Mouse (Mus musculus) heart, embryonic 13.5 days (tissue): ENCODE measurements around the gene Ypel4. TPM values are rescaled to one million over a fixed set of nuclear protein-coding genes. Genes with fewer than 3 reads are reported as not detected.
"Not testable (repeated sequence)": the region's sequence is repeated elsewhere in the genome, so short reads cannot be mapped to it uniquely, and the experiment has no call there.

Experiments
- ATAC-seq: fragments of 200-750 bp; cut with Nextera tagmentation; 2 replicates; pipeline ENCODE4 v1.8.0; 2017; ENCODE audit warnings: moderate TSS enrichment; ENCODE audit not compliant: insufficient number of reproducible peaks, low FRiP score, low TSS enrichment; ENCODE audit errors: extremely low read depth
- H3K27ac ChIP-seq: fragments of 300-500 bp; sonication (generic); replicated peaks from 2 replicates; pipeline ENCODE4 v1.5.1; 2015; ENCODE audit warnings: moderate library complexity, mild to moderate bottlenecking, inconsistent platforms
- H3K27me3 ChIP-seq: fragments of 300-500 bp; sonication (generic); replicated peaks from 2 replicates; pipeline ENCODE4 v1.6.1; 2015; ENCODE audit warnings: mild to moderate bottlenecking, inconsistent platforms
- H3K36me3 ChIP-seq: fragments of 300-500 bp; sonication (generic); 2 replicates; pipeline ENCODE4 v1.6.1; 2015; ENCODE audit warnings: mild to moderate bottlenecking, inconsistent platforms
- H3K4me1 ChIP-seq: fragments of 300-500 bp; sonication (generic); 2 replicates; pipeline ENCODE4 v1.6.1; 2015; ENCODE audit warnings: inconsistent platforms
- H3K4me2 ChIP-seq: fragments of 300-500 bp; sonication (generic); 2 replicates; pipeline ENCODE4 v1.6.1; 2015; ENCODE audit warnings: inconsistent platforms, mild to moderate bottlenecking, moderate library complexity
- H3K4me3 ChIP-seq: fragments of 300-500 bp; sonication (generic); 2 replicates; pipeline ENCODE4 v1.5.1; 2015; ENCODE audit warnings: moderate library complexity, mild to moderate bottlenecking, inconsistent platforms
- H3K9ac ChIP-seq: fragments of 300-500 bp; sonication (generic); 2 replicates; pipeline ENCODE4 v1.6.1; 2015; ENCODE audit warnings: inconsistent platforms, mild to moderate bottlenecking, moderate library complexity
- H3K9me3 ChIP-seq: fragments of 300-500 bp; sonication (generic); 2 replicates; pipeline ENCODE4 v1.6.1; 2016; ENCODE audit warnings: inconsistent platforms
- WGBS: fragments of 180-500 bp; shearing (Covaris S2); methylation state at CpG from one replicate; pipeline ENCODE4 v1.1.7; 2015; ENCODE audit warnings: mixed read lengths; 5-methylcytosine and 5-hydroxymethylcytosine counted together
- polyA plus RNA-seq: library from polyadenylated mRNA; unstranded; fragments of >200 nt; fragmentation: Nextera tagmentation; extraction: Ambion mirVana; gene quantifications from 2 replicates; pipeline ENCODE4 v1.2.1, GENCODE M21; 2015

The Ypel4 gene
- polyA plus RNA-seq, 1 experiment from 2014 or later, result 7.3 TPM

DNA sequence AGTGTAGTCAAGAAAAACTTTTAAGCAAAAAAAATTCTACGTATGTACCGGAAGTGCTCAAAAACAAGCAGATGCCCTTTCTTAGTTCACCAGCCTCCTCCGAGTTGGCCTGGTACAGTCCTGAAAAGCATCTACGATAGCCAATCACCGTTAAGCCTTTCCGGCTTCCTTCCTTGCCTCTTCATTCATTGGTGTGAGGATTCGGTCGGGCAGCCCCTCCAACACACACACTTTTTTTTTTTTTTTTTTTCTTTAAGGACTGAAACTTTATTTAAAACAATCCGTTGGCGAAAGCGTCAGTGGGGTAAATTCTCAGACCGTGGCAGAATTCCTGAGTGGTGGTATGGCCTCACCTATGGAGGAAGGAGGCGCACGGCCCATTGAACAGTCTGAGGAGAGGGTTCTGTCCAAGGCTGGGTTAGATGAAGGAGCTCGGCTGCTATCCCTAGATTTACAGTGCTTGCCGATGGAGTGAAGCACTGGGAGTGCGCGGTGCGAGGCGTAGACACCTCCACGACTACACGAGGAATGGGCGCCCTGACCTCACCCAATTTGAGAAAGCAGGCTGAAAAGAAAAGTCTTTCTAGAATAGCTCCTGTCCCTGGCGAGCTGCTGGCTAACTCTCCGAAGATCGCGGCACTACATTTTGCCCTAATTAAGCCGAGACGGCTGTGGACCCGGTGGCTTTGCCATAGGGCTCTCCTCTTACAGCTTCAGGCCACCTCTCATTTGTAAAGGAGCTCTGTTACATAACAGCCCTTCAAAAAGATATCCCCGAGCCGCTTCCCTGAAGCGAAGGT lies 18.1 kb upstream of the Ypel4 start:
- Histone ChIP-seq H3K27ac (peak overlapping the region; percentile 99), H3K9ac (peak overlapping the region; percentile 85), H3K4me1 (peaks cover 32% of the 10 kb centered on the region), H3K4me3 (peak overlapping the region; percentile 99), H3K36me3 (peaks cover 6% of the 10 kb centered on the region), H3K9me3 (no peaks in the 10 kb centered on the region), H3K27me3 (no peaks in the 10 kb centered on the region), H3K4me2 (peak overlapping the region; percentile 82)
- ATAC-seq, result peak; percentile 82
- under 1% methylated on average over 33 of the region's 33 CpGs for WGBS

DNA sequence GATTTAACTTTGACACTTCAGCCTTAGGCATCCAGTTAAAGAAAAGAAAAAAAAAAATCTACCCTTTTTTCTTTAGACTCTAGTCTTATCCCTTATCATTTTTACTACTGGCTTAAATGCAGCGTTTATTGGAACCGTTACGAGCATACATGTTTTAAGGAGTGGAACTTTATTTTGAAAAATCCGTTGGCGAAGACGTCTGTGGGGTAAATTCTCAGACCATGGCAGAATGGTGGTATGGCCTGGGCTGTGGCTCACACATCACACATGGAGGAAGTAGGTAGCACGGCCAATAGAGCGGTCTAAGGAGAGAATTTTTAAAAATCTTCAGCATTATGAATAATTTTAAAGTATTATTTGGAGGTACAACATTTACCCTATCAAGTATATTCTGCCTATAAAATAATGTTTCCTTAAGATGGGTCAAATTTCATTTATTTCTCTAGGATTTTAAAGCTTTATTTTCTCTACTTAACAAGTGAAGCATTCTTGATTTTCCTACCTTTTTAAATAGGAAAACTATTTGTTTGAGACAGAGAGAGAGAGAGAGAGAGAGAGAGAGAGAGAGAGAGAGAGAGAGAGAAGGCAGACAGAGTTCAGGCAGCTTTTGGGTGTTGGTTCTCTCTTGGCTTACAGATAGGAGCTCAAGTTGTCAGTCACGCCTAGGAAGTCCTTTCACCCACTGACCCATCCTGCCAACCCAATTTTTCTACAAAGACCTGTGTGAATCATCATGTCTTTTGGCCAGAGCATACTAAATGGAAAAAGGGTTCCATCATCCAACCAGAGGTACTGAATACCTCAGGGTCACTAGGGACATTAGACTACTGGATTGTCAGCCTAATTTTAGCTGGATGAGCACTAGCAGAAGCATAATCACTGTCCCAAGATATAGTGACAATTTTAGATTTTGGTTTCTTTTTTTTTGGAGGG lies 17.2 kb upstream of the Ypel4 start:
- ATAC-seq, result no peak
- H3K27ac ChIP-seq, result peak overlapping the region; percentile 99
- H3K9me3 ChIP-seq, result no peaks in the 10 kb centered on the region
- H3K4me2 ChIP-seq, result peak overlapping the region; percentile 82
- no peaks in the 10 kb centered on the region for H3K27me3 ChIP-seq
- peaks cover 32% of the 10 kb centered on the region for H3K4me1 ChIP-seq
- peak overlapping the region; percentile 85 for H3K9ac ChIP-seq
- 23% methylated on average over 9 of the region's 9 CpGs for WGBS
- H3K4me3 ChIP-seq, result peak overlapping the region; percentile 99
- peaks cover 8% of the 10 kb centered on the region; the same call in 1 of the 2 replicates for H3K36me3 ChIP-seq

DNA sequence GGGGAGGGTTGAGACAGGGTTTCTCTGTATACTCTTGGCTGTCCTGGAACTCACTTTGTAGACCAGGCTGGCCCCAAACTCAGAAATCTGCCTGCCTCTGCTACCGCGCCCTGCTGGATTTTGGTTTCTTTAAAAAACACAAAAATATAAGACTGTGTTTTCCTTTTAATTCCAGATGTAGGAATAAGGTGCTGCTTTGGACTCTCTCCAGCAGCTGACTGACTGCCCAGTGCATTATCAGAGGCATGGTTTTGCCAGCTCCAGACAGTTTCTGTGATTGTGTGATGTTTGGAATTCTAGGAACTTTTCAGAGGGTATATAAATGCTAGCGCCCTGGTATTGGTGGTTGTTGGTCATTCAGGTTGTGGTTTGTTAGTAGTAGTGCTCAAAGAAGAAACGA lies 16.5 kb upstream of the Ypel4 start:
- ATAC-seq, result no peak
- H3K36me3 ChIP-seq, result peaks cover 14% of the 10 kb centered on the region
- peaks cover 29% of the 10 kb centered on the region for H3K4me1 ChIP-seq
- no peak overlapping the region; the same call in 1 of the 2 replicates for H3K4me2 ChIP-seq
- no peak overlapping the region for H3K27ac ChIP-seq
- H3K4me3 ChIP-seq, result no peak overlapping the region
- 87% methylated on average over 4 of the region's 4 CpGs for WGBS
- H3K27me3 ChIP-seq, result no peaks in the 10 kb centered on the region
- H3K9me3 ChIP-seq, result no peaks in the 10 kb centered on the region
- H3K9ac ChIP-seq, result no peak overlapping the region

DNA sequence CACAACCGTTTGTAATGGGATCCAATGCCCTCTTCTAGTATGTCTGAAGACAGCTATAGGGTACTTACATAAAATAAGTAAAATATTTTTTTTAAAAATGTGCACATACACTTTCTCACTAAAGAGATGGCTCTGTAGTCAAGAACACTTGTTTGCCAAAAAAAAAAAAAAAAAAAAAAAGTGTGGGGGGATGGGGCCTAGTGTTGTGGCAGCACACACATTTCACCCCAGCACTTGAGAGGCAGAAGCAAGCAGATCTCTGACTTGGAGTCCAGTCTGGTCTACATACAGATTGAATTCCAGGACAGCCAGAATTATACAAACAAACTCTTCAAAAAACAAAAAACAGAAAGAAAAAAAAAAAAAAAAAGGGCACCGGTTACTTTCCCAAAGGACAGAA lies 13.1 kb upstream of the Ypel4 start:
- Histone ChIP-seq H3K4me1 (peaks cover 27% of the 10 kb centered on the region), H3K36me3 (peaks cover 43% of the 10 kb centered on the region), H3K4me2 (no peak overlapping the region), H3K9me3 (no peaks in the 10 kb centered on the region), H3K9ac (no peak overlapping the region), H3K27me3 (no peaks in the 10 kb centered on the region), H3K4me3 (no peak overlapping the region), H3K27ac (no peak overlapping the region)
- no peak for ATAC-seq
- WGBS, result 90% methylated on average over 2 of the region's 2 CpGs

DNA sequence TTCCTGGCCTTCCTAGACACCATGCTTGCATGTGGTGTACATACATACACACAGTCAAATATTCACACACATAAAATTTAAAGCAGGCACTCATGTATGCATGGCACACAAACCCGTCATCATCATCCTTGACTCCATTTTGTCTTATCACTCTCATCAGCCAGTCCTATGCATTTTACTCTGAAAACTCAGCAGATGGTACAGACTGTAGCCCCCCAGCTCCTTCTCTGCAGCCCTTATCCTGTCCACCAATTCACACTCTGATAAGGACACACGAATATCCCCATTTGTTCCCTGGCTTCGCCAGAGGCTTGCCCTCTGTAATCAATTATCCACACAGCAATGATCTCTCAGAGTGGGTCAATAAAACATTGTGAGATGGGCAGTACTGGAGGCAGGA lies 12.7 kb upstream of the Ypel4 start:
- Histone ChIP-seq H3K9ac (no peak overlapping the region), H3K4me2 (no peak overlapping the region), H3K4me1 (peaks cover 31% of the 10 kb centered on the region), H3K27ac (no peak overlapping the region), H3K9me3 (no peaks in the 10 kb centered on the region), H3K27me3 (no peaks in the 10 kb centered on the region), H3K36me3 (peaks cover 45% of the 10 kb centered on the region), H3K4me3 (no peak overlapping the region)
- WGBS, result 63% methylated on average over 3 of the region's 3 CpGs
- ATAC-seq, result no peak

DNA sequence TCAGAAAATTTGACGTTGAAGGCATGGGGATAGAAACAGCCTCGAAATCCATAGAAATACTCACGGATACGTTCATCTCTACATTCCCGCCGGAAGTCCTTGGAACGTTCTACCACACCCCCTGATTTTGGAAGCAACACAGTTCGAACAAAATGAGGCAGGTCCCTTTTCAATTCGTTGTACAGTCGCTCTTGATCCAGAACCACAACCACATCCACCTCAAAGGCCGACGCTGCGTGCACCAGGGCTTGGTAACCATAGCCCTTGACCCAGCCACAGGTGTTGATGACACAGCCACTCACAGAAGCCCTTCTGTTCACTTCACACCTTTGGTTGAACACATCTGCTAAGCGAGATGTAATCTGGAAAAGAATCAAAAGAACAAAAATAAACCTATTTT lies 10.0 kb upstream of the Ypel4 start:
- Histone ChIP-seq H3K9ac (no peak overlapping the region), H3K9me3 (no peaks in the 10 kb centered on the region), H3K4me3 (no peak overlapping the region), H3K36me3 (peaks cover 45% of the 10 kb centered on the region), H3K27me3 (no peaks in the 10 kb centered on the region), H3K27ac (no peak overlapping the region), H3K4me1 (peaks cover 24% of the 10 kb centered on the region), H3K4me2 (no peak overlapping the region)
- WGBS, result 94% methylated on average over 14 of the region's 14 CpGs
- ATAC-seq, result no peak

DNA sequence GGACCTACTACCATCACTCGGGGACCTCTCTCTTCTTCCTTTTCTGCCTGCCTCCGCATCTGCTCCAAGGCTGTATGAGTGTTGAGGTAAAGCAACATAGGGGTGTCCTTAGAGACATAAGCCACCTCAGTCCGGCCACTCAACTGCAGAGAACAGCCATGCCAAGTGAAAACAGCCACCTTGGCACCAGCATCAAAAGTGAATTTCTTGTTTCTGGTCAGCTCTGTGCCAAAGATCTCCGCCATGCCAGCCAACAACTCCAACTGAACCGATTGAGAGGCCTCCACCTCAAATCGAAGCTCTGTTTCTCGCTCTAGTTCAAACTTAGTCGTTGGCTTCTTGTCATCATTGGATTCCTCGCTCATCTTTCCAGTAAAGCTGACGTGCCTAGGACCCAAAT lies 8.1 kb upstream of the Ypel4 start:
- Histone ChIP-seq H3K4me1 (peaks cover 24% of the 10 kb centered on the region), H3K9me3 (no peaks in the 10 kb centered on the region), H3K27me3 (no peaks in the 10 kb centered on the region), H3K27ac (no peak overlapping the region), H3K36me3 (peaks cover 45% of the 10 kb centered on the region), H3K4me3 (peak overlapping the region; percentile 72), H3K4me2 (peak overlapping the region; percentile 86), H3K9ac (0 out of 2 replicates have a peak overlapping the region, but pooled peaks have one; percentile 86)
- ATAC-seq, result no peak
- WGBS, result 87% methylated on average over 10 of the region's 10 CpGs

DNA sequence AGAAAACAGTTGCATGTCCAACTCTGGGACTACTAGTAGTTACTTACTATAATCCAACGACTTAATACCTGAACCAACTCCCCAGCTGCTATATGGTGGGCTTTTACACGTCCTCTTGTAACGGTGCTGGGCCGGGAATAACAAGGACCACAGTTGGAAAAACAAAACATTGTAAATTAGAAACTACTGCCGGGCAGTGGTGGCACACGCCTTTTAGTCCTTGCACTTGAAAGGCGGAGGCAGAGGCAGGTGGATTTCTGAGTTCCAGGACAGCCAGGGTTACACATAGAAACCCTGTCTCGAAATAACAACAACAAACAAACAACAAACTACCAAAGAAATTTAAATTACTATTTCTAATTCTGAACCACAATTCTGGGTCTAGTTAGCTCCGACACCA lies 7.1 kb upstream of the Ypel4 start:
- peak overlapping the region; percentile 86 for H3K4me2 ChIP-seq
- peaks cover 24% of the 10 kb centered on the region for H3K4me1 ChIP-seq
- no peaks in the 10 kb centered on the region for H3K27me3 ChIP-seq
- H3K9me3 ChIP-seq, result no peaks in the 10 kb centered on the region
- H3K4me3 ChIP-seq, result peak overlapping the region; percentile 72
- ATAC-seq, result no peak
- H3K27ac ChIP-seq, result peak overlapping the region; percentile 55; the same call in 1 of the 2 replicates
- peaks cover 36% of the 10 kb centered on the region for H3K36me3 ChIP-seq
- 3% methylated on average over 9 of the region's 9 CpGs for WGBS
- peak overlapping the region; percentile 86 for H3K9ac ChIP-seq

DNA sequence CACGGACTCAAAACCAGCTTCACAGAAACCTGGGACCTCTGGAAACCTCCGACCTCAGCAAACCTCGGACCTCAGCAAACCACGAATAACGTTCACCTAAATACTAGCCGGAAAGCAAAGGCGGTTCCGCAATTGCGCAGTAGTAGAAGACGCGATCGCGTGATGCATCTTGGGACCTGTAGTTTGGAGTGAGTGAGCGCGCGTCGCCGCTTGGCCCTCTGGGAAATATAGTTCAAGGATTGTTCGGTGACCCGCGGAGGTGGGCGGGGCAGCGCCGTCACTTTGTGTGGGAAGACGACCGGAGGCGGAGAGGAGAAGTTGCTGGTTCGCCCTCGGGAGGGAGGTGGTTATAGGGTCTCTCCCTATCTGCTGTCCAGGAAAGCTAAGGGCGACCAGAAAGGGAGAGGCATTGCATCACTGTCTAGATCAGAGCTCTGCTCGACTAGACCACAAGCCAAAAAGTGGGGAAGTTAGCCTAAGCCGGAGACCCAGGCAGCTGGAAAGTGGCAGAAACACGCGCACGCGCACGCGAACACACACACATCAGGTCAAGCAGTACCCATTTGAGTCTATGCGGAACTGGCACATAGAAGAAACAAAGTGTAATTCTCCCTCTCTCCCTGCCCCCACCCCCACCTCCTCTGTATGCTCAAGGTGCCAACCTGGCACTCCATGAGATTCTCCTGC lies 6.5 kb upstream of the Ypel4 start, which contains the start of gene Clp1:
TSS of gene Clp1 (minus strand) at position 179 of the 687 bp plus-strand sequence.
- H3K27me3 ChIP-seq, result no peaks in the 10 kb centered on the region
- H3K4me3 ChIP-seq, result peak within 1 kb of the TSS; percentile 72
- under 1% methylated on average over 39 of the region's 39 CpGs for WGBS
- peaks cover 30% of the 10 kb centered on the region for H3K36me3 ChIP-seq
- peak within 1 kb of the TSS; percentile 86 for H3K9ac ChIP-seq
- ATAC-seq, result peak; percentile 97
- peaks cover 24% of the 10 kb centered on the region for H3K4me1 ChIP-seq
- H3K27ac ChIP-seq, result peak within 1 kb of the TSS; percentile 88
- no peaks in the 10 kb centered on the region for H3K9me3 ChIP-seq
- H3K4me2 ChIP-seq, result peak within 1 kb of the TSS; percentile 86

DNA sequence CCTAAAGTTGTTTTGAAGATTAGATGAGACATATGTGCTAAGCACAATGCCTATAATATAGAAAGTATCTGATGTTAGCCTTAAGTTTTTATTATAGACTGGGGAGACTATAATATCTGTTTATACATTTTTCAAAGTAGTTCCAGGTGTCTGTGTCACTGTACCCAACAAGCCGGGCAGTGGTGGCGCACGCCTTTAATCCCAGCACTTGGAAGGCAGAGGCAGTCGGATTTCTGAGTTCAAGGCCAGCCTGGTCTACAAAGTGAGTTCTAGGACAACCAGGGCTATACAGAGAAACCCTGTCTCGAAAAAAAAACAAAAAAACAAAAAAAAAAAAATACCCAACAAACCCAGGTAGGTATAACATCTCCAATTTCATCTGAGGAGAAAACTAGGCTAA lies 5.7 kb upstream of the Ypel4 start:
- not testable (repeated sequence) for ATAC-seq, H3K9ac ChIP-seq, H3K9me3 ChIP-seq, H3K27me3 ChIP-seq, H3K4me3 ChIP-seq
- H3K36me3 ChIP-seq, result peaks cover 27% of the 10 kb centered on the region
- 0 out of 2 replicates have a peak overlapping the region, but pooled peaks have one; percentile 88 for H3K27ac ChIP-seq
- WGBS, result 83% methylated on average over 5 of the region's 5 CpGs
- peak overlapping the region; percentile 86; the same call in 1 of the 2 replicates for H3K4me2 ChIP-seq
- peaks cover 27% of the 10 kb centered on the region for H3K4me1 ChIP-seq

DNA sequence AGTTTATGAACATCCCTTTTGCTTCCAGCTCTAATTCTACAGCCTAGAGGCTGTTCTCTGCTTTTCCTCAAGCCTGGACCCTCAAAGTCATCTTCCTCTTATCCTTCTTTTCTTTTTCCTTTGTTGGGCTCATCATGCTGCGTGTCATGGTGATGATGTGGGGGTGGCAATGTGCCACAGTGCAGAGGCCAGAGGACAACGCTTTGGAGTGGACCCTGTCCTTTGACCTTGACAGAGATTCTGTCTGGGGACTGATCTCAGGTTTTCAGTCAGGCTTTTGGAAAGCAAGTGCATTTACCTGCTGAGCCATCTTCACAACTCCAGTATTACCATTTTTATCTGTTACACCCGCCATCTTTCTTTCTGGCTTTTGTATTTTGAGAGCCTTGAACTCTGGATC lies 2.7 kb upstream of the Ypel4 start:
- Histone ChIP-seq H3K9ac (no peak overlapping the region), H3K9me3 (no peaks in the 10 kb centered on the region), H3K36me3 (no peaks in the 10 kb centered on the region), H3K4me1 (peaks cover 38% of the 10 kb centered on the region), H3K27me3 (peaks cover 8% of the 10 kb centered on the region), H3K4me3 (no peak overlapping the region), H3K27ac (no peak overlapping the region), H3K4me2 (no peak overlapping the region)
- no peak for ATAC-seq
- 81% methylated on average over 3 of the region's 3 CpGs for WGBS
